Mouse (Mus musculus) lung, embryonic 14.5 days (tissue): ENCODE data around the gene Slc38a6. TPM values are rescaled to one million over a fixed set of nuclear protein-coding genes. Genes with fewer than 3 reads are reported as not detected.

Source experiments
- ATAC-seq: fragments of 200-750 bp; cut with Nextera tagmentation; 2 replicates; pipeline ENCODE4 v1.8.0; 2017; ENCODE audit warnings: mild to moderate bottlenecking, moderate TSS enrichment, moderate library complexity; ENCODE audit not compliant: insufficient read depth
- DNase-seq: peaks from one replicate; pipeline ENCODE4 v3.0.0-alpha.2; 2015
- H3K27ac ChIP-seq: fragments of 300-500 bp; sonication (generic); 2 replicates; pipeline ENCODE4 v1.5.1; 2014; ENCODE audit warnings: low read depth, mild to moderate bottlenecking, moderate library complexity
- H3K27me3 ChIP-seq: fragments of 300-500 bp; sonication (generic); 2 replicates; pipeline ENCODE4 v1.6.1; 2014; ENCODE audit warnings: low read length, control low read depth; ENCODE audit not compliant: insufficient read depth
- H3K36me3 ChIP-seq: fragments of 300-500 bp; sonication (generic); 2 replicates; pipeline ENCODE4 v1.6.1; 2014; ENCODE audit warnings: control low read depth; ENCODE audit not compliant: insufficient read depth
- H3K4me1 ChIP-seq: fragments of 300-500 bp; sonication (generic); 2 replicates; pipeline ENCODE4 v1.6.1; 2014; ENCODE audit warnings: antibody characterized with exemption, control low read depth; ENCODE audit not compliant: insufficient read depth
- H3K4me2 ChIP-seq: fragments of 300-500 bp; sonication (generic); 2 replicates; pipeline ENCODE4 v1.6.1; 2014; ENCODE audit warnings: mild to moderate bottlenecking
- H3K4me3 ChIP-seq: fragments of 300-500 bp; sonication (generic); 2 replicates; pipeline ENCODE4 v1.5.1; 2014; ENCODE audit warnings: low read depth, low read length
- H3K9ac ChIP-seq: fragments of 300-500 bp; sonication (generic); 2 replicates; pipeline ENCODE4 v1.6.1; 2014
- H3K9me3 ChIP-seq: fragments of 300-500 bp; sonication (generic); 2 replicates; pipeline ENCODE4 v1.6.1; 2016; ENCODE audit warnings: low read depth, low read length, control low read depth
- CTCF ChIP-seq: IDR thresholded peaks from 2 replicates; pipeline ENCODE4 v1.5.1; 2016; ENCODE audit warnings: antibody characterized with exemption, low read depth
- WGBS: fragments of 180-500 bp; shearing (Covaris S2); extraction: QIAGEN DNeasy Blood & Tissue Kit; methylation state at CpG from one replicate; pipeline ENCODE4 v1.1.7; 2014; 5-methylcytosine and 5-hydroxymethylcytosine counted together
- polyA plus RNA-seq: library from polyadenylated mRNA; unstranded; fragments of >200 nt; fragmentation: Nextera tagmentation; extraction: Ambion mirVana; gene quantifications from 2 replicates; pipeline ENCODE4 v1.2.1, GENCODE M21; 2014

Slc38a6 gene
- polyA plus RNA-seq, 1 experiment from 2014 or later, result 9.3 TPM

DNA sequence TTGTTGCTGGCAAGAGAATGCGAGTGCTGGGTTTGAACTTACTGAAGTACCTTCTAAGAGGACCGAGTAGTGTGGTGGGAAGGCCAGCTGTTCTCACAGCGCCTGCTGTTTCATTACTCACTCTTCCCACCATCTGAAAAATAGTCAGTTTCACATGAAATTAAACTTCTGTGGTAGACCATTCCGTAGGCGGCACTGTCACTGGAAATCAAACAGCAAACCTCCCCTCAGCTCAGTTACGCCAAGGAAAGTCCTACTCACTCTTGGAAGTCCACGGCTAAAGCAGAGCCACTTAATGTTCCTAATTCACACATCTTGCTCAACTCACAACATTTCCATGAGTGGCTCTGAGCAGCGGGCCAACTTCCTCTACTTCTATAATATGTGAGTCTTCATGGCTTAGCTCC lies 37.6 kb downstream of the Slc38a6 start:
- Histone ChIP-seq H3K9me3 (no peaks in the 10 kb centered on the region), H3K36me3 (no peaks in the 10 kb centered on the region), H3K27ac (no peak overlapping the region), H3K27me3 (no peaks in the 10 kb centered on the region), H3K4me1 (no peaks in the 10 kb centered on the region), H3K4me3 (no peak overlapping the region), H3K9ac (no peak overlapping the region), H3K4me2 (no peak overlapping the region)
- no peak for ATAC-seq
- DNase-seq, result no peak
- WGBS, result 79% methylated on average over 8 of the region's 8 CpGs
- no peak for TF ChIP-seq CTCF

DNA sequence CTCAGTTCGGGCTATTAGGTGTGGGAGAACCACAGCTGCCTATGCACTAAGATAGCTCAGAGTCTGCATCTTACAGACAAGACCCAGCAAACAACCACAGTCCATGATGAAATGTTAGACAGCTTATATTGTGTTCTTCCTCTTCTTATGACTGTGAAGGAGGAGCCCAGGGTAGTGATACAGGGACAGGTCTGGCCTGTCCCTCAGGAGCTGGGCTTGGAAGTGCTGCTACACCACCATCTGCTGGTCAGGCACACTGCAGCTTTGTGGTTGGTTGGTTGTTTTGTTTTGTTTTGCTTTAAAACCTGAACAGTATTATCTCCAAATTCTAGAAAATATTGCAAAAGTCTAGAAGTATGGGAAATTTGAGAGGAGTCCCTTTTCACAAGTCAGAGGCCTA lies 38.2 kb downstream of the Slc38a6 start:
- no peaks in the 10 kb centered on the region for H3K4me1 ChIP-seq
- no peaks in the 10 kb centered on the region for H3K36me3 ChIP-seq
- H3K4me3 ChIP-seq, result no peak overlapping the region
- no peak overlapping the region for H3K9ac ChIP-seq
- 71% methylated on average over 1 of the region's 1 CpGs for WGBS
- DNase-seq, result peak; percentile 42
- H3K27me3 ChIP-seq, result no peaks in the 10 kb centered on the region
- no peak for ATAC-seq
- no peaks in the 10 kb centered on the region for H3K9me3 ChIP-seq
- no peak overlapping the region for H3K4me2 ChIP-seq
- peak; percentile 51 for TF ChIP-seq CTCF
- H3K27ac ChIP-seq, result no peak overlapping the region

DNA sequence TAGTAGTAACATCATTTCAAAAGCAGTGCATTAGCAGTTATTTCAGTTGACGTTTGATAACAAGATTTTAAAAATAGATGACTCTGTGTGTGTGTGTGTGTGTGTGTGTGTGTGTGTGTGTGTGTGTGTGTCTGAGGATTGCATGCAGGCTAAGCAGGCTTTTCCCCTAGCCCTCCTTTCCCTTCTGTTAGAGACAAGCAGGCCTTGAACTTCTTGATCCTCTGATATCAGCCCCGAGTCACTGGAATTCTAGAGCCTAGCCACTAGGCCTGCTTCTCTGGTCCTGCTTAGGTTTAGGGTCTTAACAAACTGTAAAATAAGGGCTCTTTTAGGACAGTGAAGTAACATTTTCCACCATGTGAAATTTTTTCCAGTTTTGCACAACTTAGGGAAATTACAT lies 38.6 kb downstream of the Slc38a6 start:
- no peak for DNase-seq
- 37% methylated on average over 2 of the region's 2 CpGs for WGBS
- H3K9ac ChIP-seq, result no peak overlapping the region
- no peak for ATAC-seq
- no peaks in the 10 kb centered on the region for H3K9me3 ChIP-seq
- H3K27ac ChIP-seq, result no peak overlapping the region
- no peak for TF ChIP-seq CTCF
- no peak overlapping the region for H3K4me2 ChIP-seq
- H3K4me1 ChIP-seq, result no peaks in the 10 kb centered on the region
- no peaks in the 10 kb centered on the region for H3K27me3 ChIP-seq
- no peaks in the 10 kb centered on the region for H3K36me3 ChIP-seq
- H3K4me3 ChIP-seq, result no peak overlapping the region

DNA sequence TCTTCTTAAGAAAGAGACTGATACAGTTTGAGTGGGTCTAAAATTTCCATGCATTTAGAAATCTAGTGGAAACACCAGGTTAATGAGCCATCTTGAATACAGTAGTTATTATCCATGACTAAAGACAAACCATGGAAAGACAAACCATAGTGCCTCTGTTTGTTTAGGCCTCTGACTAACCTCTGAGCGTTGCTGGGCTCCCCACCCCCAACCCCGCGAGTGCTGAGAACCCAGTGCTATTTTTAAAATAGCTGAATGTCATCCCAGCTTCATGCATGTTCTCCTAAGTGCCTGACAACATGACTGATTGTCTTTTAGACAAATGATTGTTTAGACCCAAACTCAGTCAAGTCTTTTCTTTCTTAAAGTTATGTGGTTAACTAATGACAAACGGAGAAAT lies 39.0 kb downstream of the Slc38a6 start:
- ATAC-seq (no peak), DNase-seq (no peak)
- no peaks in the 10 kb centered on the region for H3K27me3 ChIP-seq
- no peaks in the 10 kb centered on the region for H3K36me3 ChIP-seq
- H3K9ac ChIP-seq, result no peak overlapping the region
- H3K4me1 ChIP-seq, result no peaks in the 10 kb centered on the region
- H3K4me3 ChIP-seq, result no peak overlapping the region
- WGBS, result 20% methylated on average over 4 of the region's 4 CpGs
- no peak overlapping the region for H3K4me2 ChIP-seq
- TF ChIP-seq CTCF, result no peak
- no peaks in the 10 kb centered on the region for H3K9me3 ChIP-seq
- no peak overlapping the region for H3K27ac ChIP-seq

DNA sequence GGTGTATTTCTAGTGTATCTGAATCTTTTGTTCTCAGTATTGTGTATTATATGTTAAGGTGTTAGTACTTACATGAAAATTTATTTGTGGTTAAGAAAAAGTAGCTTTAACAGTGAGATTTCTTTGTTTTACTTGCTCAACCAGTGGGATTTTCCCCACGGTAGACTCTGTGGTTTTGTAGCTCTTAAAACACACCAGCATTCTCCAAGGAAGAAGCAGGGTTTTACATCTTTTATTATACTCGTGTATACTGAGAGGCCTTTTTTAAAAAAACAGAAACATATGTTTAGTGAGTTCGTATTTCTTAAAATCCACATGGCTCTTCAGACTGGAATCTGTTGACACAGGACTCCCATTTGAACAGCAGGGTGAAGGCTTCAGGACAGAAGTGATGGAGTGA lies 40.8 kb downstream of the Slc38a6 start:
- H3K27ac ChIP-seq, result no peak overlapping the region
- no peaks in the 10 kb centered on the region for H3K4me1 ChIP-seq
- no peak for DNase-seq
- no peaks in the 10 kb centered on the region for H3K9me3 ChIP-seq
- TF ChIP-seq CTCF, result no peak
- H3K36me3 ChIP-seq, result no peaks in the 10 kb centered on the region
- no peaks in the 10 kb centered on the region for H3K27me3 ChIP-seq
- H3K4me3 ChIP-seq, result no peak overlapping the region
- H3K4me2 ChIP-seq, result no peak overlapping the region
- H3K9ac ChIP-seq, result no peak overlapping the region
- no peak for ATAC-seq
- 51% methylated on average over 3 of the region's 3 CpGs for WGBS

DNA sequence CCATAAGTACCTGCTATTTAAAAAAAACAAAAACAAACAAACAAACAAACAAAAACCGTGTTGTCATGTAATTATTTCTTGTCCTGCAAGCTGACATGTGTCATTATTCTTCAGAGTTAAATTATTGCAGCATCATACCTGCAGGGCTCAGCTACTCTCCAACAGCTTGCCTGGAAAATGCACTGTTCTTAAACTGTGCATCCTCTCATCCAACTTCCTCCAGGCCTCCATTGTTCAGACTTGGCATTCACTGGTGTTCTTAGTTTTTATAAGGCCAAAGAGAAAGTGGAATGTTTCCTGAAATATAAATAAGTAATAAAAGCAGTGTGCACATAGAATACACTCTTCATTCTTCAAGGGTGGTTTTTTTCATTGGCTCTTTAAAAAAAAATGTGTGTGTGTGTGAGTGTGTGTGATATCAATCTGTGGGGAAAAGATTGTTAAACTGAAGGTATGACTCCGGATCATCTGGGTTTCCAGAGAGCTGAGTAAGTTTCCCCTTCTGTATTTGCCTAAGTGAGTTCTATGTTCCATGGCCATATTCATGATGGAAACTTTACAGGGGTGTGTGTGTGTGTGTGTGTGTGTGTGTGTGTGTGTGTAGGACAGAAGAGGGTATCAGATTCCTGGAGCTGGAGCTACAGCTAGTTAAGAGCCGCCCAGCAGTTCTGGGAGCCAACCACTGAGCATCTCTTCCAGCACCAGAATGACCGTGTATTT lies 42.0 kb downstream of the Slc38a6 start:
- no peak overlapping the region for H3K27ac ChIP-seq
- H3K4me3 ChIP-seq, result no peak overlapping the region
- no peaks in the 10 kb centered on the region for H3K4me1 ChIP-seq
- DNase-seq, result no peak
- H3K9me3 ChIP-seq, result no peaks in the 10 kb centered on the region
- H3K27me3 ChIP-seq, result no peaks in the 10 kb centered on the region
- H3K9ac ChIP-seq, result no peak overlapping the region
- no peak overlapping the region for H3K4me2 ChIP-seq
- no peak for ATAC-seq
- TF ChIP-seq CTCF, result no peak
- no peaks in the 10 kb centered on the region for H3K36me3 ChIP-seq
- 74% methylated on average over 4 of the region's 4 CpGs for WGBS

DNA sequence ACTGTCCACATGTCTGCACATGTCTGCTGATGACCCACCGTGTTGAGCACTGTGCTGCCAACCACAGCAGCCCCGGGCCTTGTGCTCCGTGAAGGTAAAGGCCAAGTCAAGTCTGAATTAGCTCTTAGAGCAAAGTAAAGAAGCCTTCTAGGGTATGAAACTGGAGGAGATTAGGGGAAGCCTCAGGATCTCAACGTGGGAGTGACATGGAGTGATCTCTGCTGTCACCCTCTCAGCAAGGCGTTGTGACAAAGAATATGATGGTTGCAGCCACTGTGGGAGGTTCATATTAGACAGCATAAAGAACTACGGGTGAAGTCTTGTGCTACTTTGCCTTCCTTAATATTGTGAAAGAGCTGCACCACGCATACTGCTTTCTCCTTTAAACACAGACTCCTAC lies 43.7 kb downstream of the Slc38a6 start:
- no peaks in the 10 kb centered on the region for H3K4me1 ChIP-seq
- no peaks in the 10 kb centered on the region for H3K9me3 ChIP-seq
- 79% methylated on average over 7 of the region's 7 CpGs for WGBS
- H3K27ac ChIP-seq, result no peak overlapping the region
- no peak for TF ChIP-seq CTCF
- H3K36me3 ChIP-seq, result no peaks in the 10 kb centered on the region
- H3K4me3 ChIP-seq, result no peak overlapping the region
- H3K27me3 ChIP-seq, result no peaks in the 10 kb centered on the region
- H3K9ac ChIP-seq, result no peak overlapping the region
- no peak for DNase-seq
- no peak for ATAC-seq
- H3K4me2 ChIP-seq, result no peak overlapping the region

DNA sequence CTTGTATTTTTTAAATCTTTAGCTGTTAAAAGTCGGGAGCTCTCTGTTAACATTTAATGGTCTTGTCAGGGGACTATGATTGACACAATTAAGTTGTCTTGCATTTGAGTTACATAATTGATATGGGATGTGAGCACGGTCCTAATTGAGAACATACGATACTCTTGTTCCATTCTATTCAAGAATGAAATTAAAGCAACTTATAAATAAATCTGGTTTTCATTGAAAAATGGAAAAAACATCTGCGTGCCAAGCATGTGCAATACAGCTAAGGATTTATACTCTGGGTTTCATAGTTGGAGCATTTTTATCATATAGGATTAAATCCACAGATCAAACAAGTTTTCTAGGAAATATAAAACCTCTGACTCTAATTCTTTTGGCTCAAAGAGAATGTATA lies 46.1 kb downstream of the Slc38a6 start:
- DNase-seq (no peak), ATAC-seq (no peak)
- TF ChIP-seq CTCF, result no peak
- Histone ChIP-seq H3K27me3 (no peaks in the 10 kb centered on the region), H3K4me1 (no peaks in the 10 kb centered on the region), H3K9ac (no peak overlapping the region), H3K4me2 (no peak overlapping the region), H3K36me3 (no peaks in the 10 kb centered on the region), H3K9me3 (no peaks in the 10 kb centered on the region), H3K27ac (no peak overlapping the region), H3K4me3 (no peak overlapping the region)
- 85% methylated on average over 4 of the region's 4 CpGs for WGBS
